Comparison of ENCODE assay signal across 10 mouse cellular contexts in the genomic region with DNA sequence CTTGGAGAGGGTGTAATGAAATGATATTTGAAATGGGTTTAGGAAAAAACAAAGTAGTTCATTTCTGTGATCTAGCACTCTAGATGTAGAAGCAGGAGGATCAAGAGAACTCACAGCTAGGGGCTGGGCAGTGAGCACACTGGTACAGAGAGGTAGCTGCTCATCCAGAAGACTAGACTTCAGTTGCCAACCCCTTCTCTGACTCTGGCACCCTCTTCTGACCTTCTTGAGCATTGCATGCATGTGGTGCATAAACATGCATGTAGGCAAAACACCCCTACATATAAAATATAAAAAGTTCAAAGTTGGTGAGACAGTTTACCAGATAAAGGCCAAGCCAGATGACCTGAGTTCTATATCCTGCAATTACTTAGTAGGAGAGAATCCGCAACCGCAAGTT. TPM values are rescaled to one million over a fixed set of nuclear protein-coding genes. Genes with fewer than 3 reads are reported as not detected.
DNase-seq lines count a peak whose midpoint lies in the region; ATAC-seq and TF ChIP-seq lines count a peak whose summit lies in the region.
"Had no signal": no experiment of that assay in that cellular context is flagged by ENCODE, and none has a peak within 500 bp of the region (broad histone marks: within the 10 kb centered on the region; RNA-seq: fewer than 3 reads in every experiment).

No protein-coding gene starts in this region.

- peaks cover 21% of the 10 kb centered on the region for H3K36me3 ChIP-seq in G1E (replicated peaks)

- H3K9me3 ChIP-seq in G1E (replicated peaks) = no peaks in the 10 kb centered on the region

- H3K27me3 ChIP-seq in G1E (ENCODE audit: insufficient read depth, low read length) = no peaks in the 10 kb centered on the region

- peak; percentile 34; the same call in 1 of the 2 replicates for ATAC-seq in G1E (ENCODE audit: extremely low read depth, insufficient number of reproducible peaks, low FRiP score, poor library complexity, severe bottlenecking)

- peak; percentile 3 for DNase-seq in left cerebral cortex, postnatal 4 days
- DNase-seq in left cerebral cortex, postnatal 25 days (ENCODE audit: low spot score in 2 of 2) = no peak
- DNase-seq in G1E (ENCODE audit: low spot score) = no peak
- peak; percentile 42 for DNase-seq in embryo, embryonic 10.5 days (ENCODE audit: low spot score)
- peak; percentile 1 for DNase-seq in retina, postnatal 7 days (ENCODE audit: low read depth, low spot score)
- DNase-seq in gastrocnemius, postnatal 14 days = no peak
- DNase-seq in Muller cell, postnatal 12 days (ENCODE audit: inconsistent ontology term) = no peak
- DNase-seq in cerebellum, adult 9-11 months = no peak
- DNase-seq: right cerebral cortex, adult 18-20 months had no signal

- TF ChIP-seq CTCF in G1E (IDR thresholded peaks at IDR 0.05; ENCODE audit: low read depth, low read length) = no peak; the same call in 1 of the 2 replicates

- intact Hi-C loops in left cerebral cortex, postnatal 4 days (cut with DNase I) = no loop called here
- intact Hi-C loops in left cerebral cortex, postnatal 25 days (cut with DNase I) = no loop called here
- intact Hi-C loops in gastrocnemius, postnatal 14 days (cut with DNase I; ENCODE audit: low total_unique reads) = no loop called here

- H3K4me3 ChIP-seq in G1E (ENCODE audit: low read depth, low read length) = no peak overlapping the region
- H3K4me3 ChIP-seq: erythroblast, embryonic 14.5 days had no signal

- peaks cover 5% of the 10 kb centered on the region for H3K4me1 ChIP-seq in G1E (ENCODE audit: insufficient read depth, low read depth, low read length)

RNA-seq across cellular contexts. Expression of gene Tsc22d2, which starts 33.7 kb away (rescaled TPM):
- 10 to 100 TPM; 39.1 to 42.2 TPM for total RNA-seq in left cerebral cortex, postnatal 4 days (2021)
- 10 to 100 TPM; 34.7 to 35.2 TPM for total RNA-seq in left cerebral cortex, postnatal 25 days (2021)
- total RNA-seq in G1E (2014; fragmentation: Nextera tagmentation) (37.2 and 51.3 TPM in 2 replicates), G1E (2017) (15.5 and 15.8 TPM in 2 replicates)
- 27.9 and 34.5 TPM in 2 replicates for polyA plus RNA-seq in G1E (2012)
- 10 to 100 TPM; 19.9 to 20.4 TPM for total RNA-seq in gastrocnemius, postnatal 14 days (2021)

Comparison
In these comparisons a context has a peak if more than half of its experiments do, and no peak if none do; other contexts are left out.
1. DNase-seq: peak in left cerebral cortex, postnatal 4 days (single experiment), embryo, embryonic 10.5 days (single experiment) and retina, postnatal 7 days (single experiment); none in left cerebral cortex, postnatal 25 days (0 of 2), G1E (single experiment), gastrocnemius, postnatal 14 days (single experiment), Muller cell, postnatal 12 days (single experiment) and cerebellum, adult 9-11 months (single experiment).